Mouse (Mus musculus) forebrain, embryonic 16.5 days (tissue): ENCODE data around the gene Gm20388. TPM values are rescaled to one million over a fixed set of nuclear protein-coding genes. Genes with fewer than 3 reads are reported as not detected.

Source experiments
- ATAC-seq: fragments of 200-750 bp; cut with Nextera tagmentation; 2 replicates; pipeline ENCODE4 v1.8.0; 2017; ENCODE audit warnings: mild to moderate bottlenecking, moderate library complexity
- H3K27ac ChIP-seq: fragments of 300-500 bp; sonication (generic); 2 replicates; pipeline ENCODE4 v1.5.1; 2014; ENCODE audit warnings: low read length, control low read depth
- H3K27me3 ChIP-seq: fragments of 300-500 bp; sonication (generic); replicated peaks from 2 replicates; pipeline ENCODE4 v1.6.1; 2014; ENCODE audit warnings: low read length; ENCODE audit not compliant: control insufficient read depth, insufficient read depth
- H3K36me3 ChIP-seq: fragments of 300-500 bp; sonication (generic); 2 replicates; pipeline ENCODE4 v1.6.1; 2014; ENCODE audit not compliant: control insufficient read depth, insufficient read depth
- H3K4me1 ChIP-seq: fragments of 300-500 bp; sonication (generic); replicated peaks from 2 replicates; pipeline ENCODE4 v1.6.1; 2014; ENCODE audit warnings: low read length; ENCODE audit not compliant: control insufficient read depth, insufficient read depth
- H3K4me2 ChIP-seq: fragments of 300-500 bp; sonication (generic); 2 replicates; pipeline ENCODE4 v1.6.1; 2014; ENCODE audit warnings: mild to moderate bottlenecking, low read length, control low read depth
- H3K4me3 ChIP-seq: fragments of 300-500 bp; sonication (generic); replicated peaks from 2 replicates; pipeline ENCODE4 v1.5.1; 2014; ENCODE audit warnings: mild to moderate bottlenecking, low read length, control low read depth
- H3K9ac ChIP-seq: fragments of 300-500 bp; sonication (generic); replicated peaks from 2 replicates; pipeline ENCODE4 v1.6.1; 2014; ENCODE audit warnings: low read depth, low read length, control low read depth
- H3K9me3 ChIP-seq: fragments of 300-500 bp; sonication (generic); 2 replicates; pipeline ENCODE4 v1.6.1; 2016; ENCODE audit warnings: low read length; ENCODE audit not compliant: control insufficient read depth
- WGBS: fragments of 180-500 bp; shearing (Covaris S2); extraction: QIAGEN DNeasy Blood & Tissue Kit; methylation state at CpG from one replicate; pipeline ENCODE4 v1.1.7; 2014; 5-methylcytosine and 5-hydroxymethylcytosine counted together
- polyA plus RNA-seq: library from polyadenylated mRNA; unstranded; fragments of >200 nt; fragmentation: Nextera tagmentation; extraction: Ambion mirVana; gene quantifications from 2 replicates; pipeline ENCODE4 v1.2.1, GENCODE M21; 2015

Gene Gm20388
- polyA plus RNA-seq, 1 experiment from 2014 or later = 4.7 TPM

DNA sequence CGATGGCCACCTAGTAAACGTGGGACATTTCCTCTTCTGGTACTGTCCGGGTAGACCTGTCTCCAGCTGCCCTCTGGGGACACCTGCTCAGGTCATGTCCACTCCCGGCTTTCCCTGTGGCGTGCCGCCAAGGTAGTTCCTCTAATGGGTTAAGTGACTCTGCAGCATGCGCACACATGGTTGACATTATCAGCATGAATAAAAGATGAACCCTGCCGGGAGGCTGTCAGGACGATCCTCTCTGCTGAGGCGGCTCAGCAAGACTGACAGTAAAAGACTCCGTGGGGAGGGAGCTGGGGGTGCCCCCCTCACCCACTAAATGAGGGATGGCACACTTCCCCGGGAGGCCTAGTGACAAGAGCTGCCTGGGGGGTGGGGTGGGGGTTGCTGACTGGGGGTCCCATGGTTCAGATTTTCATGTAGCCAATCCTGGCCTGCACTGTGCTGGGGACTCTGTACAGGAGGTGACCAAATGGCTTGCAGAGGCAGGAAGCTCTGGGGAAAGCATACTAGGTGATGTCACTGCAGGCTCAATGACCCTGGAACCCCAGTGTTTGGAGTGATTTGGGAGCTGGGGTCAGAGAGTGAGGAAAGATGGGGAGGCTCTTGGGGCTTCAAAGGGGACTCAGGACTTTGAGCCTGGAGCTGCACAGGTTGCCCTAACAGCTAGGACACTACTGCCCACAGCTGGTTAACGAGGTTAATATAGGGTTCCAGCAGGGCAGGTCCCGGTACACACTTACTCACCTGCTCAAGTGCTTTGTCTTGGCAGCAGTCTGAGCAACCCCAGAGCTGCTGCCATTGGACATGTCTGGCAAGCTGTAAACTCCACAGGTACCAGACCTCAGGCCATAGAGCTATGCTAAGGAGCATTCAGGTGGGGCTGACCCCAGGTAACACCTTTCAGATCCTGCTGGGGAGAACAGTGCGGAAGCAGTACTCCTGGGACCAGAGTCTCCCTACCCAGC is 487.1 kb downstream of the Gm20388 start:
- H3K27me3 ChIP-seq = no peaks in the 10 kb centered on the region
- peak; percentile 68 for ATAC-seq
- H3K4me3 ChIP-seq = no peak overlapping the region
- H3K36me3 ChIP-seq = no peaks in the 10 kb centered on the region
- WGBS = 37% methylated on average over 15 of the region's 15 CpGs
- H3K4me1 ChIP-seq = peaks cover 53% of the 10 kb centered on the region
- no peaks in the 10 kb centered on the region for H3K9me3 ChIP-seq
- H3K27ac ChIP-seq = peak overlapping the region; percentile 63
- peak overlapping the region; percentile 33 for H3K4me2 ChIP-seq
- no peak overlapping the region for H3K9ac ChIP-seq

DNA sequence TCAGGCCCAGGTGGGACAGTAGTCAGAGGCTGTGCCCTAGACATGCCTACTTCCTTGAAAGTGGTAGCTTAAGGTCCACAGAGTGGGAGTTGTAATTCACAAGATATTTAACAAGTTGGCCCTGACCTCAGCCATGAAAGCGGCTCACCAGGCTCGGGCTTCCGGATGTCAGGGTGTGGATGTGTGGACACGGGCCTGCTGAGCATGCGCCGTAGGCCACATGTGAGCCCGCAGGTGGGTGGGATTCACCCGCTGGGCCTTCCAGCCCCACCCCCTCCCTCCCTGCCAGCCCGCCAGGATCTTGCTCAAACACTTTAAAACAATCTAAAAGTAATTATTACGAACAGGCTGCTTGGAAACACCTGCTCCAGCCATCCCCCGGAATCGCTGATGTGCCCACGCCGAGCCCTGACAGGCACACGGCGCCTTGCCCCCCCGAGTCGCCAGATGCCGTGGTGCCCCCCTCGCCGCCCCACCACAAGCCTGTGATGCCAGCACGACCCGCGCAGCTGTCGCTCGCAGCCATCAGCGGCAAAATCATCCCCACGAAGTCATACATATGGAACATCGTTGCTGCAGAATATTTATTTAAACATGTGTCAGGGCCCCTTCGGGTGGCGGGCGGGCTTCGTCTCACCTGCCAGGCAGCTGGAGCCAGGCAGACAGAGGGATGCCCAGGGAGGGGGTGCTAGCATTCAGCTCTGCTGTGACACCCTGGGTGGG is 488.7 kb downstream of the Gm20388 start:
- Histone ChIP-seq H3K9ac (peak overlapping the region; percentile 32; the same call in 1 of the 2 replicates), H3K4me3 (no peak overlapping the region), H3K4me1 (peaks cover 43% of the 10 kb centered on the region), H3K4me2 (peak overlapping the region; percentile 34), H3K9me3 (no peaks in the 10 kb centered on the region), H3K27ac (peak overlapping the region; percentile 48), H3K27me3 (no peaks in the 10 kb centered on the region), H3K36me3 (no peaks in the 10 kb centered on the region)
- ATAC-seq = peak; percentile 60
- 38% methylated on average over 33 of the region's 33 CpGs for WGBS

DNA sequence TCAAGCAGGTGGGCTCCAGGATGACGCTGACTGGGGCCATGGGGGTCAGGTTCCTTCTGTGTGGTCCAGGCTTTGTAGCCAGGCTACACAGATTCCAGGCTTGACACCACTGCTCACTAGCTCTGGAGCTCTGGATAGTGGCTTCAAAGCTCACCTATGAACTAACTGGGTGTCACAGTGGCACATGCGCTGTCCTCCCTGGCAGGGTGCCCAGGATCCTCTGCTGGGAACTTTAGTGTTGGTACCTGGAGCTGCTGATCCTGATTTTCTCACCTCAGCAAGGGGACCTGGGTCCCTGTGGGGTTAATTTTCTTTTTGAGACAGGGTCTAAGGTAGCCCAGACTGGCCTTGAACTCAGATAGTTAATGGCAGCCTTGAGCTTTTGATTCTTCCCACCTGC is 490.6 kb downstream of the Gm20388 start:
- peaks cover 44% of the 10 kb centered on the region for H3K4me1 ChIP-seq
- WGBS = 91% methylated on average over 2 of the region's 2 CpGs

DNA sequence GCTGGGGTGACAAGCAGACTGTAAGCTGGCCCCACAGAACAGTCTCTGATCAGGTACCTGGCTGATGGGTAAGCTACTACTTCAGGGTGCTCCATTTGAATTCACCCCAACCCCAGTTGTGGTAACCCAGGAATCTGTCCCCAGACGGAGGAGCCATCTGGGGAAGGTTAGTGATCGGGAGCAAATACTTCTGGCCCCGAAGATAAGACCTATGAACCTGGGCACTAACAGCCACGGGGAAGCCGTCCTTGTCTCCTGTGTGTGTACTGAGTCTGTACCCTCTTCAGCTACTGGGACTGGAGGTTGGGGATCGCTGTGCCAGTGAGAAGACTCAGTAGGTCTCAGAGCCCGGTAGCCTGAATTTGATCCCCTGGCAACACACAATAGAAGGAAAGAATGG is 491.1 kb downstream of the Gm20388 start:
- Histone ChIP-seq H3K27ac (no peak overlapping the region), H3K4me1 (peaks cover 43% of the 10 kb centered on the region), H3K4me3 (no peak overlapping the region), H3K9ac (no peak overlapping the region), H3K27me3 (no peaks in the 10 kb centered on the region), H3K36me3 (no peaks in the 10 kb centered on the region), H3K9me3 (no peaks in the 10 kb centered on the region), H3K4me2 (no peak overlapping the region)
- 90% methylated on average over 7 of the region's 7 CpGs for WGBS
- no peak for ATAC-seq

More for the DNA sequence above, 490.6 kb downstream of the Gm20388 start:
- H3K4me3 ChIP-seq = no peak overlapping the region
- H3K4me2 ChIP-seq = no peak overlapping the region
- no peak for ATAC-seq
- H3K9ac ChIP-seq = no peak overlapping the region
- no peaks in the 10 kb centered on the region for H3K36me3 ChIP-seq
- H3K9me3 ChIP-seq = no peaks in the 10 kb centered on the region
- H3K27me3 ChIP-seq = no peaks in the 10 kb centered on the region
- H3K27ac ChIP-seq = no peak overlapping the region

DNA sequence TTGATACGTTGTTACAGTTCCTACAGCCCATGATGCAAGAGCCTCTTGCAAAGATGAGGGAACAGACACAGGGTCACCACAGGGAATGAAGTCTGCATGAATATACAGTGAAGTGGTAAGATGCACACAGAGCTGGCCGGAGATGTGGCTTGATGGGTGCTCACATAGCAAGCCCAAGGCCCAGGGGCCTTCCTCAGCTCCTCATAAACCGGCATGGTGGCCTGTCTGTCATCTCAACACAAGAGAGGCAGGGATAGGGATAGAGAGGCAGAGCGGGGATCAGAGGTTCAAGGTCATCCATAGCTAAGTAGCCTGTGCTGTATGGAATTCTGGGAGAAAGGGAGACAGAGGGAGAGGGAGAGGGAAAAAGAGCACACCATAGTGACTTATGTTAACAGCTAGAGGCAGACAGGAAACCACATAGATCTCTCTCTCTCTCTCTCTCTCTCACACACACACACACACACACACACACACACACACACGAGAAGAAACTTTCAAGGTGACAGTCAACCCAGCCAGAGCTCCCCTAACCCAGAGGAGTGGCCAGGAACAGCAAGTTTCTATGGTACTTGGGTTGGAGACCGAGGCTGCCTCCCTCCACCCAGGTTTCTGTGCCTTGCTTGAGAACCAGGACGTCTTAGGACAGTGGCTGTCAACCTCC is 493.1 kb downstream of the Gm20388 start:
- H3K4me1 ChIP-seq = peaks cover 36% of the 10 kb centered on the region

DNA sequence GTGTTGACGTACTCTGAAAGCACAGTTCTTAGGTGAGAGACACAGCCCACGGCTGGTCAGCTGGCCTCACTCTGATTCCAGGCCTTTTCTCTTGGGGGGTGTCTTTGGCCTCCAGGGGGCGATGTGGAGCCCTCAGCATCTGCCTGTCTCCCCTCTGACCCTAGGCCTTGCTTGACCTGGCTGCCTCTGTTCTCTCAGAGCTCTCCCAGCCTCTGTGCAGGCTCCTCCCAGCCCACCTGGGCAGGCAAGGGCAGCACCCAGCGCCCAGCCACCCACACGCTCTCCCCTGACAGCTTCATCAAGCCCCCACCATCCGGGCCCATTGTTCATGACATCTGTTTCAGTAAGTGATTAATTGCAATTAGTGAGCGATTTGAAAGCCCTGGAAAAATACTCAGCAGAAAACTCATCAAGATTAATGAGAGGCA is 494.0 kb downstream of the Gm20388 start:
- H3K4me1 ChIP-seq = peaks cover 36% of the 10 kb centered on the region
- no peak overlapping the region for H3K4me3 ChIP-seq
- no peak overlapping the region for H3K4me2 ChIP-seq
- peak overlapping the region; percentile 74 for H3K27ac ChIP-seq
- H3K36me3 ChIP-seq = no peaks in the 10 kb centered on the region
- no peak overlapping the region for H3K9ac ChIP-seq
- no peaks in the 10 kb centered on the region for H3K9me3 ChIP-seq
- peak; percentile 66 for ATAC-seq
- 9% methylated on average over 7 of the region's 7 CpGs for whole genome bisulfite sequencing
- H3K27me3 ChIP-seq = no peaks in the 10 kb centered on the region

More for the DNA sequence above, 493.1 kb downstream of the Gm20388 start:
- no peaks in the 10 kb centered on the region for H3K27me3 ChIP-seq
- no peak overlapping the region for H3K9ac ChIP-seq
- H3K36me3 ChIP-seq = no peaks in the 10 kb centered on the region
- peak overlapping the region; percentile 74 for H3K27ac ChIP-seq
- H3K9me3 ChIP-seq = no peaks in the 10 kb centered on the region
- ATAC-seq = no peak
- no peak overlapping the region for H3K4me3 ChIP-seq
- H3K4me2 ChIP-seq = no peak overlapping the region
- 82% methylated on average over 7 of the region's 7 CpGs for WGBS

DNA sequence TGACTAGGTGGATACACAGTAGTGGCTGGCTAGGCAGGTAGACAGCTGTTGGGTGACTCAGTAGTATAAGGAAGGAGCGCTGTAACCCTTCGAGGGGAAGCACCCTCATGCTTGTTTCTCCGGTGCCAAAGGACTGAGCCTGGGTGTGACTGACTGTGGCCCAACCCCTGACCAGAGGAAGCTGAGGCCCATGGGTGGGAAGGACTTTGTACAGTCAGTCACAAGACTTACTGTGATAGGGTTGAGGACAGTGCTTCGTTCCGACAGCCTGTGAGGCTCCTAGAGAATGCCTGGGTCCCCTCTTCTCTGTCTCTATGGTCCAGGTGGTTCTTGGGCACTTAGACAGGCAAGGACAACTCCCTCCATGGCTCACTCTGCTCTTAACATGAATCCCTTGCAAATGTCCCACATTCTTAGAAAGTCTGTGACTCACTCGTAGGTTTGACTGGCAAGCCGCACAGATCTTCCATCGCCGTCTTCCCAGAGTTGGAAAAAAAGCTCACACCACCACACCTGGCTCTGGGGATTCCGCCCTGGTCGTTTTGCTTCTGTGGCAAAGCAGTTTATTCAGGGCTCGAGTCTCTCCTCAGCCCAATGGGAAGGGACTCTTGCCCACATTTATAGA is 495.5 kb downstream of the Gm20388 start:
- no peak overlapping the region for H3K4me2 ChIP-seq
- no peak overlapping the region for H3K9ac ChIP-seq
- no peak for ATAC-seq
- H3K4me1 ChIP-seq = peaks cover 45% of the 10 kb centered on the region
- no peaks in the 10 kb centered on the region for H3K36me3 ChIP-seq
- no peaks in the 10 kb centered on the region for H3K9me3 ChIP-seq
- no peaks in the 10 kb centered on the region for H3K27me3 ChIP-seq
- no peak overlapping the region for H3K27ac ChIP-seq
- 91% methylated on average over 12 of the region's 12 CpGs for WGBS
- no peak overlapping the region for H3K4me3 ChIP-seq

DNA sequence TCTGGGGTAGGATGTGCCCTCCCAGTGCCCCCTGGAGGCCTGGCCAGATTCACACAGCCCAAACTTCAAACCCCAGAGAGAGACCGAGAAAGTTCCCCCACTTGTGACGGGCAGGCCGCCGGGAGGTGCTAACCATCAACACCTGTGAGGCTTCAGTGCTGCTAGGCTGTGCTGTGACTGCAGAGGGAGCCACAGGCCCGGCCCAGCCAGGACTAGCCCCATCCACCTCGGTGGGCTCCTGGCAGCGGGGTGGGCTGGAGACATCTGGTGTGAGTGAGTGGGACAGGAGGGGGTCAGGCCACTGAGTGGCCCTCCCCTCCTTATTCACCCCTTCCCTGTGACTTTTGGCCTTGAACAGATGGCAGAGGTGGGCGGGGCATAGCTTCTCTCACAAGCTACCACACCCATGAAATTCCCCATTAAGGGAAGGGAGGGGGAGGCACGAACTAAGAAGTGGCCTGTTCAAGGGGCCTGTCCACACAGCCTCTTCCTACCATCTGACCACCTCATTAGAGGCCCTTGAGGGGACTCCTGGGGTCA is 497.1 kb downstream of the Gm20388 start:
- Histone ChIP-seq H3K9me3 (no peaks in the 10 kb centered on the region), H3K4me2 (no peak overlapping the region), H3K36me3 (no peaks in the 10 kb centered on the region), H3K9ac (no peak overlapping the region), H3K27ac (no peak overlapping the region), H3K27me3 (no peaks in the 10 kb centered on the region), H3K4me3 (no peak overlapping the region), H3K4me1 (peaks cover 62% of the 10 kb centered on the region)
- ATAC-seq = peak; percentile 42; the same call in 1 of the 2 replicates
- 13% methylated on average over 9 of the region's 9 CpGs for WGBS
